Mouse (Mus musculus) forelimb bud, embryonic 11.5 days (tissue): ENCODE measurements at regions not wholly inside any gene's neighbourhood (a gene's known extent, or its start where the extent isn't known, plus 50 kb on each side); places are given as distances from the start of the nearest gene placed in this dataset.

Experiments
- DNase-seq: peaks from one replicate; pipeline ENCODE4 v3.0.0-alpha.2; 2012; ENCODE audit warnings: low read depth, low spot score

DNA sequence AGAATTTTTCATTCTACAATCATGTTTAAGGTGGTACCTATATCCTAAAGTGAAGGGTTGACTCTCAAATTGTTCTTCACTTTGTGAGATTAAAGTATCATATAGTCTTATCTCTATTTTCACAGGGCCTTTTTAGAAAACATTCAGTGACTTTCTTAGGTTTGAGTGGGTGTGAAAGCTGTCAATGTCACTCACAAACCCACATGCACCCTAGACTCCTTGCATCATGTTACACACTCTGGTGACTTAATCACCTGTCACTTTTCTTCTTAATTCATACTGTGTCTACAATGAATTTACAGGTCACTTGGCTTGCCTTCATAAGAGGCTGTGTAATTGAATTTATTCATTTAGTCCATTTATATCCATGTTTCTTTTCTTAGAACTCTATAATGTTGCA is 1026.8 kb upstream of the Alcam start:
- DNase-seq, result no peak

GRCm38 (mm10) chr16:53439511-53439910 is 985.6 kb upstream of the Alcam start:
- DNase-seq, result no peak

DNA sequence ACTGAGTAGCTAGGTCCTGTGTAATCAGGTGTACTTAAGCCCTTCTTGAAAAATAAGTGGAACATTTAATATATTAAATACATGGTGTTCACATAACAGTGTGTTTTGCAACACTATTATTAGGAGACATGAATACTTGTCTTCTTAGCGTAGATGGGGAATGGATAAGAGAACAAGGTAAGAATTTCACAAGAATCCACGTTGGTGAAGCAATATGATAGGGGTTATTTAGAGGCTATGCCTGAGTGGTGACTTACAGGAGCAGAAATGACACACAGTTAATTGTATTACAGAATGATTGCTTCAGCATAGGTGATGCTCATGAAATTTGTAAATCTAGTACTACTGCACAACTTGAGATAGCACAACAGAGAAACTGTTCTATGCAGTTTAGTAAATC is 964.5 kb upstream of the Alcam start:
- no peak for DNase-seq

GRCm38 (mm10) chr16:53385176-53385575 is 931.3 kb upstream of the Alcam start:
- DNase-seq, result no peak

- DNase-seq, result no peak
Measured at GRCm38 (mm10) chr16:53342153-53342552, 888.3 kb upstream of the Alcam start.

DNA sequence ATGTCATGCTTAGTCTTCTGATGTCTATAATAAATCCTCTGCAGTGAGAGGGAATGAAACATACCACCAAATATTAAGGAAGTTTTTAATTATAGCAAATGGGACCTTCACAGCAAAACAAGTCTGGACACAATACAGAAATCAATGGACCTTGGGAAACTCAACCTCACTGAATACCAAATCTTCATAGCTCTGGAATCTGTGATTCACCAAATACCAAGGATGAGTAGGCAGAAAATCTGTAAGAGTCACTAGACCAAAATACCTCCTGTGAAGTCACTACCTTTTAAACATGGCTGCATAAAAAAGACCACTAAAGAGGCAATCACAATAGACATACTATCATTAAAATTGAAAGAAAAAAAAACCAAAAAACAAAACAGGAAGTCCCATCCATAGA is 872.5 kb upstream of the Alcam start:
- no peak for DNase-seq

DNA sequence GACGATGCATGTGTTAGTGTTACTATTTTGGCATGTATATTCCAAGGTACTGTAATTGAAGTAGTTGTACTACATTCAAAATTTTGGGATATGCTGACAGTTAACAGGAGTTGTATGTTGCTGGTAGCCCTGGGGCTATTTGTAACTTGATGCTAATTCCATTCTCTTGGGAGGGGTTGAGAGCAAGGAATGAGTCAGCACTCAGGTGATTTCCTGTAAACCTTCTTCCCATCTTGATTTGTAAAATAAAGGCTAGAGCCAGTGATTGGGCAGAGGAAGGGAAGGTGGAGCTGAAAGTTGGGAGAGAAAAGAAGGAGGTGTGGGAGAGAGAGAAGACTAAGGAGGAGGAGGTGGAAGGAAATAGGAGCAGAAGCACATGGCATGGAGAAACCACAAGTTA is 838.2 kb upstream of the Alcam start:
- no peak for DNase-seq

GRCm38 (mm10) chr16:53282014-53282413 is 828.1 kb upstream of the Alcam start:
- no peak for DNase-seq

GRCm38 (mm10) chr16:53266116-53266515 is 812.2 kb upstream of the Alcam start:
- peak; percentile 63 for DNase-seq

- no peak for DNase-seq
Measured at GRCm38 (mm10) chr16:53245365-53245764, 791.5 kb upstream of the Alcam start.

- no peak for DNase-seq
Measured at GRCm38 (mm10) chr16:53242126-53242537, 788.3 kb upstream of the Alcam start.

DNA sequence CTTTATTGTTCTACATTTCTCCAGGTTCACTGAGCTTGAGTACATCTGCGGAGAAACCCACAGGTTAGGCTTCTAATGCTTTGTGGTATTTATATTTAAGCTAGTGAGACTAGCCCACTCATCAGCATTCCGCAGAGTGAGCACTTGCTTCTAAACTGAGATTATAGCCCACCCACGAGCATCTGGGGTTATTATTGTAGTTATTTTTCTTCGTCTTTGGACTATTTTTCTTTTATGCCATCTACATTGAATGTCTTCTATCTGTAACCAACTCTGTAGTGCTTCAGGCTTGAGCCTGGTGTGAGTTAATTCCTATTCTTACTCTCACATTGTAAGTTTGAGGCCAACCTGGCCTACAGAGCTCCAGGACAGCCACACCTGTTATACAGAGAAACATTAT is 765.0 kb upstream of the Alcam start:
- DNase-seq, result no peak

- DNase-seq, result no peak
Measured at GRCm38 (mm10) chr16:53201449-53201848, 747.6 kb upstream of the Alcam start.

GRCm38 (mm10) chr16:53186444-53186843 is 732.6 kb upstream of the Alcam start:
- no peak for DNase-seq

GRCm38 (mm10) chr16:53156352-53156751 is 702.5 kb upstream of the Alcam start:
- DNase-seq, result no peak

DNA sequence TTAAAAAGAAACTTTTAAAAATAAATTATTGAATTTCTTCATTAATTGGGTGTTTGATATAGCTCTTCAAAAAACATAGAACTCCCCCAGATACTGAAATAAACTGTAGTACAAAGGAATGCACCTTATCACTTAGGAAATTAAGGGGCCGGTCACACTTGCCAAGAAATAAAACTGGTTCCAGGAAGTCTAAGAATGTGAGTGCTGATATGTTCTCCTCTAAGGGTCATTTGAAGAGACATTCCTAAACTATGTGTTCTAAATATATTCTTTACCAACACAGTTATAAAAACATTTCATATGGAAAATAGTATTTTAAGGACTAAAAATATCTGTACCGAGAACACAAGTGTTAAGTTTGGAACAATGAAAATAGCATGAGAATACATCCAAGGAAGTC is 676.8 kb upstream of the Alcam start:
- no peak for DNase-seq

- DNase-seq, result no peak
Measured at GRCm38 (mm10) chr16:53108726-53109125, 654.9 kb upstream of the Alcam start.

DNA sequence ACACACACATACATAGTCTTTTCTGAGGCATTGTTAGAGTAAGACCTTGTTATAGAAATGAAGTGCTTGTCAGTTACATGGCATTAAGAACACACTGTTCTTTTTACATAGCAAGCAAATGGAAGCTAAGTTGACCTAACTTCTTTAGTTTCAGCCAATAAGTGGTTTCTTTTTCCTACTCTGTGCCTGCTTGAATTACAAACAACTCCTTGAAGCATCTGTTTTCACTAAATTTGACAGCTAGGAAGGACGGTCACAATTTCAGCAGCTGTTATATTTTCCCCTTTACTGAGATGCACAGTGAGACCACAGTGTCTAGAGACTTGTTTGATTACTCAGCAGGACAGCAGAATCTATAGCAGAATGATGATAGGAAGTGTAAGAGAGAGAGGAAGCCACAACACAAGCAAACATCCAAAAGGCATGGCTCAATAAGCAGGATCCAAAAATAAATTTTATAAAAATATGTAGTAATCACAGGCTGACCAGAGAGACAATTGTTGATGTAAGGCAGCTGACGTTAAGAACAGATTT is 641.6 kb upstream of the Alcam start:
- peak; percentile 2 for DNase-seq

DNA sequence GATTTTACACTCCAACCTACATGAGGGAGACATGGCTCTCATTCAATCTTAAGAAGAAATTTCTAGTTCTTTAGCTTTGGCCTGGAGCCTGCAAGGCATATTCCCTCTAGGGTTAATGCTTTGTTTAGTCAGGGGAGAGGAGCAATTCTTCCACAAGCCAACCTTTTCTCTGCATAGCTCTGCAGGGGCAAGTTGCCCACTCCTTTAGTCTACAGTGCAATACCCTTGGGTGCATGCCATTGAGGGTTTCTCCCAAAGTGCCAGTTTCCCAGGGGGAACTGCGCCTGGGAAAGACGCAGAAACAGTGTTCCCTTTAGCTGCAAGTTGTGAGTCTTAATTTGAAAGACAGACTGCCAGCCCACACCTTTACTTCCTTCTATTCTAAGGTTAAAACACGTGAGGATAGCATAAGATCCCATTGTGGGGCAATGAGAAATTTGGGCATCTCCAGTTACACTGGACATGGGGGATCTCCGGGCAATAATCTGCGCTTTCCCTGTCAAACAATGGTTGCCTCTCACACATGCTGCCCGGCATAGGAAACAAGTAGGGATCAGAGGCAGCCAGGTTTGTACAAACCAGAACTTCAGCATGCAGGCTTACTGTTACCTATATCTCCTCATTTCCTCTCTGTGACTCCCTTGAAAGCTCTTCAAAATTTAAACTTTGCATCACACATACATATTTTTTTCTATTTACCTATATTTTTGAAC is 620.1 kb upstream of the Alcam start:
- DNase-seq, result no peak

DNA sequence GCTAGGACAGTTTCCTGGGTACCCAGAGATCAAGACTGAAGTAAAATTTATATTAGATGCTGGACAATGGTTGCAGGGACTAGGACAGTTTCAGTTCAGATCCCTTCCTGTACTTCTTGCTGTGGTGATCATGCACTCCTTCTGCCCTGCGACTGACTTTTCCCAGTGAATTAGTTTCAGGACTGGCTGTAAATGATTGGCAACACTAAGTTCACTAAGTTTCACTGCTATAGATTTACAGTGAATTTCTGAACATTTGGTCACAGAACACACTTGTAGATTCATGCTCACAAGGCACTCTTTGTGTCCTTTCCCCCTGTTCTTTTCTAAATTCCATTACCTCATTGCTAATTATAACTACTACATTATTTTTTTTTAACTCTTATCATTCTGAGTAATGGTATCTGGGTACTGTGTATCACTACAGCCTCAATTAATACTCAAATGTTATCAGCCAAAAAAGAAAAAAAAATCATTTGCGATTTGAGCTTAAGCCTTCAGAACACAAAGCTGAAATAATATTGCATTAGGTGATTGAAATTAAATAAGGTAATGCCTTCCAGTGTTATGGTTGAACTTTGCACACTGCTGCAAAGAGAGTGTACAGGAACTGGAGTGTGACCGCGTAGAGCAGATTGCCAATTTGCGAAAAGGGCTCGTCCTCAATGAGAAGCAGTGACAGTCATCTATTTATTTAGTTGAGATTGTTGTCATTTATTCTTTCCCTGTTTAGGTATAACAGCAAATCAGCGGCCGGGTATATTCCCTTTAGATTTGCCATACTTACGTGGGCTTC is 618.2 kb upstream of the Alcam start:
- no peak for DNase-seq

DNA sequence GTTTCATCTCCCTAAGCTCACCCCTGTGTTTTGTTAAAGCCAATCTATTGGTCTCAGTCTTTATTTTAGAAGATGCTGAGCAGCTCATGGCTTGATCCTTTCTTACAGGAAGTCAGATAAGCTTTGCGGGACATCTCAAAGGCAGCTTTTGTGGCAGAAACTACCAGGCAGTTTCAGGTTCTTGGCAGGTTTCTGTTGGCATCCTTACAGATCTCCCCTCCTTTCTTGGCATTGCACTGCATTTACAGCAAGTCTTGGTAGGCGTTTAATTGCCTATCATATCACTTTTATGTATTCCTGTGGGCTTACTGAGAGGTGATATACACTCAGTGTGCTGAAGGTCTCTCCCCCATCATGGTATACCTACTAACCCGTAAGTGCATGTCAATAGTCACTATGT is 610.3 kb upstream of the Alcam start:
- no peak for DNase-seq

DNA sequence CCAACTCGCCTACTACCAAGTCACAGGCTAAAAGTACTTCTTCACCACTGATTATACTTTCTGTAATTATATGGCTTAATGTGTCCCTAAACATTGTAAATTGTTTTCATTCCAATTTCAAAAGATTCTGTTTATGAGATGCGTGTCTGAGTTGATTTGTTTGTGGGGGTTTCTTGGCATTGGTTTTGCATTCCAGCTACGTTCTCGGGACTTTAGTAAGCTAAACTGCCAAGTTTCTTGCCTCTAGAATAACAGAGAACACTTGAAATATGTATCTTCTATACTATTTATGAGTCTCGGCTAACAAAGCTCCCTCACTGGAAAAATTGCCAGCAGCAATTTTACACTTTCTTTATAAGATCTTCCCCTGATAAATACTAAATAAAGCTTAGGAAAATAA is 609.2 kb upstream of the Alcam start:
- no peak for DNase-seq

DNA sequence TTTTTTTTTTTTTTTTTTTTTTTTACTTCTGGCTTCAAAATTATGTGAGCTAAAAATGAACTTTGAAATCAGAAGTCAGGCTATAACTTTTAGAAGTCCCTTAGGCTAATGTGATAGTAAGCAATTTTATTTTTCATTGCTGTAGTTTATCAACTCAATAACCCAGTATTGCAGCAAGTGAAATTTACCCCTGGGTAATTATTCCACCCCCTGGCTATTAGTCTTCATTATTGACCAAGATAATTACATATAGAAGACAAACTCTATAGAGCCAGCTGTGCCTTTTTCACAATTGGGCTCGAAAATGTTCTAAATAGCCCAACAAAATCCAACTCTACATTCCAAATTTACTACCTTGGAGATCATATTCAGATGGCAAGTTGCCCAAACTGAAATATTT is 572.2 kb upstream of the Alcam start:
- no peak for DNase-seq
